Mouse (Mus musculus) megakaryocyte, embryonic 14.5 days (primary cell): ENCODE results near the gene Tmem104.

Source experiments
- FLI1 ChIP-seq: IDR thresholded peaks from 2 replicates; pipeline ENCODE4 v1.6.1; 2012; ENCODE audit warnings: low read length, inconsistent platforms, mixed read lengths
- GATA1 ChIP-seq: IDR thresholded peaks from 3 replicates; pipeline ENCODE4 v1.6.1; 2012; ENCODE audit warnings: mixed read lengths, low read length, inconsistent platforms, borderline replicate concordance

DNA sequence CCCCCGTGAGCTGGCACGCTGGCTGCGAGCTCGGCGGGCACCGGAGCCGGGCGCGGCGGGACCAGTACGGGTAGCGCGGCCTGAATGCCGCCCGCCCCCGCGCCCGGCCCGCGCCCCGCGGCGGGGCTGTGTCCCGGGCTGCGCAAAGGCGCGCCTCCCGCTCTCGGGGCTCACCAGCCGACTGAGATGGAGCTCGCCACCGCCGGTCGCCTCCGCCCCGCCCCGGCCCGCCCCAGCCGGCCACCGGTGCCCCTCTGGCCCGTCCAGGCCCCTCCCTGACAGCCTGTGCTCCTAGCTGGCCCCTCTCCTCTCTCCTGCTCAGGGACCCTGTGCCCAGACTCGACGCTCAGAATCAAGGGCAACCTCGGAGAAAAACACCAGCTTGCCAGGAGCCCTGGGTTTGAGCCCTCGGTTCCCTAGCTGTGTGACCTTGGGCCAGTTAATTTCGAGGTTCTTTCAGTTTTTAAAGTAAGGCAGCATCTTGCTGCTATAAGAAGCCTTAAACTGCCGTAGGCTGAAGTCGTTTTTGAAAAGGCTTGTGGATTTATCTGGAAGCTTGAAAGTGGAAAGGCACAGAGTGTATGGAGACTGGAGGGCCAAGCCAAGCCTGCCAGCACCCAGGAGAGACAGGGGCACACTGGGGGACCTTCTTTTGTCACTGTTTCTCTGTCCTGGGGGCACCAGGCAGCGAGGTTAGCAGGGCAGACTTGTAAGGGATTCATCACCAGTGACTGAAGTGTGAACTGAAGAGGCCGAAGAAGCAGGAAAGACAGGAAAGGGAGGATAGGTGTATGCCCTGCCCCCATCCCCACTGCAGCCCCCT is 80.0 kb downstream of the Tmem104 start, which contains the start of gene Grin2c:
- no peak for TF ChIP-seq GATA1
- TF ChIP-seq FLI1: no peak
